Mouse (Mus musculus) myocyte (in vitro differentiated cells): ENCODE data around the gene Dpagt1.

Experiments used
- CEBPB ChIP-seq: IDR thresholded peaks from 2 replicates; pipeline ENCODE4 v1.6.1; 2011; ENCODE audit warnings: mild to moderate bottlenecking, moderate library complexity; ENCODE audit not compliant: poor library complexity, insufficient read depth, severe bottlenecking
- E2F4 ChIP-seq: IDR thresholded peaks from one replicate; pipeline ENCODE4 v1.6.1; 2011; ENCODE audit warnings: mild to moderate bottlenecking, control low read depth, moderate library complexity; ENCODE audit not compliant: insufficient read depth
- MAX ChIP-seq: IDR thresholded peaks from one replicate; pipeline ENCODE4 v1.6.1; 2011; ENCODE audit warnings: low read depth, mild to moderate bottlenecking, control low read depth
- MYOD1 ChIP-seq, 3 experiments: IDR thresholded peaks; one replicate each; pipeline ENCODE4 v1.6.1; 2011; ENCODE audit warnings: control low read depth in 2 of 3, low read depth in 2 of 3, mild to moderate bottlenecking in 2 of 3, moderate library complexity in 1 of 3; ENCODE audit not compliant: insufficient read length in 2 of 3, control insufficient read depth in 1 of 3
- MYOG ChIP-seq, 3 experiments: IDR thresholded peaks; one replicate each; pipeline ENCODE4 v1.6.1; 2011; ENCODE audit warnings: control low read depth in 2 of 3, low read depth in 2 of 3, mild to moderate bottlenecking in 2 of 3; ENCODE audit not compliant: insufficient read length in 2 of 3, control insufficient read depth in 1 of 3, insufficient read depth in 1 of 3
- POLR2A ChIP-seq: IDR thresholded peaks from one replicate; pipeline ENCODE4 v1.6.1; 2011; ENCODE audit warnings: low read depth, mild to moderate bottlenecking, control low read depth, moderate library complexity; ENCODE audit not compliant: insufficient read length
- SRF ChIP-seq: IDR thresholded peaks from one replicate; pipeline ENCODE4 v1.6.1; 2011; ENCODE audit warnings: low read depth; ENCODE audit not compliant: control insufficient read depth, insufficient read length
- USF1 ChIP-seq: IDR thresholded peaks from one replicate; pipeline ENCODE4 v1.6.1; 2011; ENCODE audit warnings: low read depth, mild to moderate bottlenecking, control low read depth, moderate library complexity

DNA sequence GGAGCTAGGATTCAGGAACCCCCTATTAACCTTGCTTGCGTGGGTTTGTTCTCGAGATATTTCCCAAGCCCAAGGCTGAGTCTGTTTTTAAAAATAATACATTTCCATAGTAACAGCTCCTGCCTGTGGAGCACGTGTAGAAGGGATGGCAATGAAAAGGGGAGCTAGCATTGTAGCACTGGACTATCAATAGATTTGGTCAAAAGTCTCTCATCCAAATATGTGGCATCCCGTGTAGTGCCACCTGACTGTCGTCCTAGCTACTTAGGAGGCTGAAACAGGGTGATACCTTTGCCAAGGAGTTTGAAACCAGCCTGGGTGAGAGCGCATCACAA lies 5.1 kb upstream of the Dpagt1 start:
- TF ChIP-seq POLR2A (no peak), MYOD1 (IDR thresholded peaks at IDR 0.05; ENCODE audit: control insufficient read depth in 1 of 3, insufficient read length in 2 of 3, low read depth in 2 of 3) (no peak), MAX (no peak), CEBPB (no peak), USF1 (no peak), E2F4 (no peak), SRF (no peak), MYOG (IDR thresholded peaks at IDR 0.05; ENCODE audit: control insufficient read depth in 1 of 3, insufficient read depth in 1 of 3, insufficient read length in 2 of 3, low read depth in 2 of 3) (no peak)
